Mouse (Mus musculus): ENCODE results near the gene Hdgfl1.

The Hdgfl1 gene

DNA sequence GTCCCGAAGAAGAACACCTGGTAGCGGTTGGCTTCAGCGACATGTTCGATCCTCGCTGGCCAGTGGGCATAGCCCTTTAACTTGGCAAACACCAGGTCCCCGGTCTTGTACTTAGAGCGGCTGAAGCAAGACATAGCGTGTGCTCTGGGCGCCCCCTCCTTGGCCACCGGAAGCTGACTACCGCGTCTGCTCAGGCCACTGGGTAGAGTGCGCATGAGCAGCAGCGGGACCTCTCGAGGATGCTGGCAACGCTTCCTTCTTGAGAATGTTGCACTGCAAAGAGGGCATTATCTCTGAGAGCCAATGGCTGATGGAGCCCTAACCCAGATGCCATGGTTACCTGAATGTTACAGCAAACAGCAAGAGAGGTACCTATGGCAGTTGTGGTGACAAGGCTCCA lies at the start of gene Hdgfl1:
Hdgfl1 (minus strand) TSS at position 211 of the 400 bp plus-strand sequence.
- no peak for DNase-seq (ENCODE audit: low read depth, low spot score)

DNA sequence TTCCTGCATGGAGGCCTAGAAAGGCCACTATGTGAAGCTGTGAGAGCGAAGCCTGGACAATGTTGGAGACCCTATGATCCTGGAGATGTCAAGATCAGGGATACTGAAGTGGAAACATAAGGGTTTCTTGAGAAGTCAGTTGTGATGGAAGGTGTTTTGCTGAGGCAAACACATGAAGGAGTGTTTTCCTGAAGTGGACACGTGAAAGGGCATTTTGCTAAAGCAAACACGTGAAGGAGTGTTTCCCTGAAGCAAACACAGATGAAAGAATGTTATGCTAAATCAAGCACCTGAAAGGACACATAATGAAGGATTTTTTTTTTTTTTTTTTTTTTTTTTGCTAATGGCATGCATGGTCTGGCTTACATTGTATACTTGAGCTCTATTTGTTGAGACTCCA lies 25.5 kb upstream of the Hdgfl1 start:
- DNase-seq (ENCODE audit: low read depth, low spot score) = no peak

DNA sequence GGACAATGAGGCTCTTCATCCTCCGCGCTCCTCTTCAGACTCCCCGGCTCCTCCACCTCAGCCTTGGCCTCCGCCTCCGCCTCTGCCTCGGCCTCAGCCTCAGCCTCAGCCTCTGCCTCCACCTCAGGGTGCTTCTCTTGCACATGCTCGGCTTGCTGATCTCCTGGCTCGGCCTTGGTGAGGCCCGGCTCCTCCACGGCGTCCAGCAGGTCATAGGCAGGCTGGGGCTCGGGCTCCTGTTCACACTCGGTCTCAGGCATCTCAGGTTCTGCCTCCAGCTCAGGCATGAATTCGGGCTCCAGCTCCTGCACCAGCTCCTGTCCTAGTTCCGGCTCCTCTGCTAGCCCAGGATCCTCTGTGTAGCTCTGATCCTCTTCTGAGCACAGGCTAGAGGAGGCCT lies 541 bp downstream of the Hdgfl1 start:
- no peak for DNase-seq (ENCODE audit: low read depth, low spot score)

DNA sequence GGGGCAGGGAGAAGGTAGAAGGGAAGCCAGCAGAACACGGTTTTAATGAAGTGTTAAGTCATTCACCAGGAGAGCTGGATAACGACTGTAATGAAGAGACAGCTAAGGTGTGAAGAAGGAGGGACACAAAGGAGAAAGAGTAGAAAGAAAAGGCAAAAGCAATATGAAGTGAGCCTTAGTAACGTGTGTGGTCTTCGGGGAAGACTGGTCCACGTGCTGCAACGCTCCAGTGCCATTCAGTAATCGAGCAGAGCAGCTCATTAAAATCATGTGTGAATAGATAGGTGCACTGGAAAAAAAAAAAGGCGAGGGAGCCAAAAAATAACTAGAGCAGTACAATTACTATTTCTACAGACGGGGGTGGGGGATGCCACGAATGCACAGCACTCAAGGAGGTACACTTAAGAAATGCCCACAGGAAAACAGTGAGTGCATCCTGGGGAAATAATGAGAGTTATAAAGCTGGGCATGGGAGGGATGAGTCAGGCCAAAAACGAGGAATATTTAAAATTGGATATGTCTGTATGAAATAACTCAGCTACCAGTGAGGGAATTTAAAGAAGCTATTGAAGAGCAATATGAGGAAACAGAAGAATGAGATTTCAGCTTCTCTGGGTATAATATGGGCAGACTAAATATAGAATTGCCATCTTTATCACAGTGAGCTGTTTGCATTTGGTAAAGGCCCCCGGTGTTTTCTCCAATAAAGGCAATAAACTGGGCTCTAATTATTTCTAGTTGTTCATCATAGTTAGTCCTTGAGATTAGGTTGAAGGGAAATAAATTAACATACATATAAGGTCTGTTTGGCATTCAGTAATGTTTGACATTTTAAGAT lies 7.8 kb downstream of the Hdgfl1 start:
- no peak for DNase-seq (ENCODE audit: low read depth, low spot score)

DNA sequence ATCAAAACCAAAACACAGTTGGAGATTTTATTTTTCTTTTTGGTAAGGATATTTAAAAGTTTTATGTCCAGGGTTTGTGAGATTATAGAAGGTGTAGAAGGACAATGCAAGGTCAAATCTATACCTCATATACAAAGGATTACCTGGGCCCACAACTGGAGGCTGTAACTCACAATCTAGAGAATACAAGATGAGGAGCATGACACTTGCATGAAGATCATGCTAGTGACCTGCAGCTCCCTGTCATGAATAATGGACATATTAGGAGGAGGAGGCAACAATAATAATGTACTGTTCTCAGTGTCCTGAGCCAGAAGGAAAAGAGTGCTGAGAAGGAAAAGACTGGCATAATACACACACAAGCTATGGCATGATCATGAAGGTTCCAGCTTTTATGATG lies 17.1 kb downstream of the Hdgfl1 start:
- no peak for DNase-seq (ENCODE audit: low read depth, low spot score)

DNA sequence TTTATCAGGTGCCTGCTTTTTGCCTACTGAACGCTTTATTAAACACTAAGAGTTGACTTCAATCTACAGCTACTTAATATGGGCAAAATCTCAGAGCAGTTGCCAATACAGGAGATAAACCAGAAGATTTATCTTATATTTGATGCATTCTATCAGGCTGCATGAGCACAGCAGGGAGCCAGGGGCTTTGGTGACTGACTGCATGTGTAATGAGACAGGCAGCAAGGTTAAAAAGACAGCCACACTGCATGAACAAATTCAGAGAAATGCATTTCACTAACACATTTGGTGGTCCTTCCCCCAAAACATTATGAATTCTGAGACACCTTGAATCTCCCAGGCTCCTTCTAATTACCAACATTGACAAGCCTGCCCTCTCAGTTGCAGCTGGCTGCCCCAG lies 17.6 kb downstream of the Hdgfl1 start:
- no peak for DNase-seq (ENCODE audit: low read depth, low spot score)

DNA sequence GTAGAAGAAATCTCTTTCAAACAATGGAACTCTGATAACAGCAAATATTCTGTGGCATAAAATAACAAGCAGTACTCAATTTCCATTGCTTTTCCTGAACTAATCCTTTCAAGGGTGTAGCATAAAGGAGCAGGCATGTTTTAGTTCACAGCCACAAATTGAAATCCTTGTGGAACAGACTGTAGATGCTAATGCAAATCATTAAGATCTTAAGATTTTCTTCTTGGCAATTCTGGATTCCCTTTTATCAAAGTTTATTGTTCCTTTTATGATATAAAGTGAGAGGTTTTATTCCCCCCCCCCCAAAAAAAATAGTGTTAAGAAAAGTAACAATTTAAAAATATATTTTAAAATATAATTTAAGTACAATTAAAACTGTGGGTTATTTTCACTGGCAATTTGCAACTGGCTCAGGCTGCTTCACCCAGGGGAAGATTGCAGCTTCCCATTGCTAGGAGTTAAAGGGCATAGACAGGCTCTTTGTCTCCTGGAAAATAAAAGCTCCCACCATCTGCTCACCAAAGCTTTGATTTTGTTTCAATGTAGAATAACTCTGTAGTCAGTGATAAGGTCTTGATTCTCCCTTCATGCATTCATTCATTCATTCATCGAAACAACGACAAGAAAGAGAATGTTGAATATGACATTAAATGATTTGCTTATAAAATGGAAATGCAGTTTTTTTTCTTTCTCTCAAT lies 24.1 kb downstream of the Hdgfl1 start:
- DNase-seq (ENCODE audit: low read depth, low spot score) = no peak

DNA sequence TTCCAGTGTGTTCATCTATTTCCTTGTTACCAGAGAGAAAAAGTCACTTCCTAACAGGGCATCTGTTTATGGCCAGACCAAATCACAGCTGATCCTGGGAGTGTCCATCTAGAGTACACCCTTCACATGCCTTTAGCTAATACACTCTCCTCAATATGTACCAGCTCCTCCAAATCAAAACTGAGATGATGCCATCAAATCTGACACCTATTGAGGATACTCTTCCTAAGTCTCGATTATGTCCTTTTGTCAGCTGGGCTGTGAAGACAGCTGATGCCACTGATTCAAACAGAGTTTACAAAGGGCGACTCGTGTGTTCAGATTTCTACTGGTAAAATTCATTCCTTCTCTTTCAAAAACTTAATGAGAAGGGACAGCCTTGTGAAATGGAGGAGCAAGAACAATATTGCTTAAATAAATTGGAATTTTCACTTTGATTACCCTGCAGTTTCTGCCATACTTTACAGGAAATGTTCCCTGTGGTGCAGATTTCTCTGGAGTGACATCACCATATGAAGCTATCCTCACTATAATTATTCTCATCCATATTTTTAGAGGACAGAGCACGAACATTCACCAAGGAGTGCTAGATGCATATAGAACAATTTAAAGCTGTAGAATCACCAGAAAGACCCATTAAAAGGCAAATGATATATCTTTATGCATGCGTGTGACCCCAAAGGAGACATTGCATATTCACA lies 24.8 kb downstream of the Hdgfl1 start:
- DNase-seq (ENCODE audit: low read depth, low spot score) = no peak

DNA sequence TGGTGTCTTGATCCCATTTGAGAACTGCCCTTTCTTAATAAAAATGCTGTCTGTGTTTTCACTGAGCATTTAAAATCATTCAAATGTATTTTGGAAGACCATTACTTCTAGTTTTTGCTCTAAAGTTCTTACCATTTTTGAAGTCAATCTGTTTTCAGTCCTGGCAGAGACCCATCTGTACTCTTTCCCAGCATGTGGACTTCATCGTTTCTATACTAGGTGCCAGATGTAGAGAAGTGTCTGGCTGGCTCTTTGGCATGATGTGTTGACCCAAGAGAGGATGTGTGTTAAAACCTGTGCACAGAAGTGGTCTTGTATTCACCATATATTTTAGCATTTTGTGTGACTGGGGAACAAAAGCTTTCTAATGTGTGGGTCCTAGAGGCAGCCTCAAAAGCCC lies 25.9 kb downstream of the Hdgfl1 start:
- DNase-seq (ENCODE audit: low read depth, low spot score) = no peak

DNA sequence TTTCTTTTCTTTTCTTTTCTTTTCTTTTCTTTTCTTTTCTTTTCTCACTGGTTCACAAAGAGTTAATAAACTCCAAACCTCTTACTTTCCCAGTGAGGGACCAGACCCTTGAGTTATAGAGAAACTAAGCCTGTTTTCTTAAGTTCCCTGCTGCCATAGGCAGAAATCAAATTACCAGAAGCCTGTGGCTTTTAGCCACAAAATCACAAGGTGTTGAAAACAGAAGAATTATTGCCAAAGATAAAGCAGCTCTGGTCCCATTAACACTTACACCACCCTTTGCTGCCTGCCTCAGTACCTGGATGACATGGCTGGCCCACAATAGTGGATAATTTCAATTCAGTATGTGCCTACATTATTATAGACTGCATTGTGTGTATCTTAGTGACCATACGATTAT lies 35.0 kb downstream of the Hdgfl1 start:
- DNase-seq (ENCODE audit: low read depth, low spot score) = peak; percentile 17

DNA sequence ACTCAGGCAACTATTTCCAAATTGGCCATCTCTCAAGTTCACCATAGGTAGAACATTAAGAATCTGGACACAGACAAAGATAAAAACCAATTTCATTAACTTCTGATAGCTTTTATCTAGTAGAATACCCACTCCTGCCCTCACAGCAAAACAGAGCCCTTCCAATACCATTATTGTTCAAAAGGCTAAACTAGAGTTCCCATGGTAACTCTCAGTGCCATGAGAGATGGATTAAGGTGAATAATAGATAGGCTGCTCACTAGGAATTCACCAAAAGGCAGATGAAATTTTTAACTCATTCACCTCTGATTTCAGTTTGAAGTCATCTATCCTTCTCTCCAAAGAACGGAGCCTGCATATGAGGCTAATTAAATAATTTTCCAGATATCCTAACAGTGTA lies 45.7 kb downstream of the Hdgfl1 start:
- DNase-seq (ENCODE audit: low read depth, low spot score) = no peak

DNA sequence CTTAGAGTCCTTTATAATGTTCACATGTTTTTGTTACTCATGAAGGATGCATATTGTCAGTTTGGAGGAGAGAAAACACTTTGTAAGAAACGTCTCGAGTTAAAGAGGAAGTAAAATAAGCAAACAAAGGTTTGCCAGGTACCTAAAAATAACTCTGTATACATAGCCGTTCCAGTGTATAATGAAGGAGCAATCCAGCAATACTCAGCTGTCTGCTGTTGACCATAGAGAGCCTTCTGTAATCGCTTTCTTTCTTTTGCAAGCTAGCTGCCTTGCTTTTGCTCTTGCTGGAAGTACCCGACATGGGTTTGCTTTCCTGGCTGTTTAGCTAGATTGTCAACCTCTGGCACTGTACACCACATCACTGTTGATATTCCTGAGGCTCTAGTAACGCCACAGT lies 48.6 kb downstream of the Hdgfl1 start:
- no peak for DNase-seq (ENCODE audit: low read depth, low spot score)

DNA sequence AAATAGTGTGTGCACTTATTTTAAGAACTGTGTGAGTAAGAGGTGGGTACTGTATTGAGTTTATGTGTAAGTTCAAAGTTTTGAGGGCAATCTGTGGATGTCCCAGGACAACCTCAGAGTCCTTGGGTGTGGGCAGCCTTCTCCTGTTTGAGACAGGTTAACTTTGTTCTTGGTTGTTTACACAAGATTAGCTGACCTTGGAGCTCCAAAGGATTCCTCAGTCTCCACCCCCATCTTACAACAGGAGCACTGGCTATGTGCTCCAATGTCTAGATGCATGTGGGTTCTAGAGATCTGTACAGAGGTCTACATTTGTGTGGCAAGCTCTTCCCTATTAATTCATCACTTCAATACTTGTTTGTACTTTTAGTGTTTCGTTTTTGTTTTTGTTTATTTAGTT lies 49.0 kb downstream of the Hdgfl1 start:
- DNase-seq (ENCODE audit: low read depth, low spot score) = no peak

DNA sequence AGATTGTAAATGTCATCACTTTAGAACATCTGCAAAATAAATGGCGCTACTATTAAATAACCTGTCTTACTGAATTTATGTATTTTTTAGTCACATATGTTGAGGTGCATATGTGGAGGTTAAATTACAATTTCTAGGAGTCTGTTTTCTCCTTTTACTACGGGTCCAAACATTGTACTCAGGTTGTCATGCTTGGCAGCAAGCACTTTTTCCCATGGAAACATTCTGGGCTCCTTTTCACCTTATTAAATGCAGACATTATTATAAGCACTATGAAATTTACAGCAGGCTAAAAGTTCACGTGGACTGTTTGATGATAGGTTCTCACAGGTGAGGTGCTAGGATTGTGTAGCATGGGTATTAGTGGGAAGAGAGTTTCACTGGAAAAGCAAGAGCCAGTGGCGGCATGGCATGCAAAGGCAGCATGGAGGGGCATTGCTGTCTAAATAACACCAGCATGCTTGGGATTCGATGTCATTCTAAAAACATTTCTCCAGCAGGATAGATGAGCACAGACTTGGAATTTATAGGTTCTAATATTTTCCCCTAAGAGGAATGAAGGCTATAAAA lies 50.7 kb downstream of the Hdgfl1 start:
- DNase-seq (ENCODE audit: low read depth, low spot score) = no peak

Data from embryo, embryonic 11.5 days (tissue).